Mouse (Mus musculus): Measurements from ENCODE around the gene 2010111I01Rik.

DNA sequence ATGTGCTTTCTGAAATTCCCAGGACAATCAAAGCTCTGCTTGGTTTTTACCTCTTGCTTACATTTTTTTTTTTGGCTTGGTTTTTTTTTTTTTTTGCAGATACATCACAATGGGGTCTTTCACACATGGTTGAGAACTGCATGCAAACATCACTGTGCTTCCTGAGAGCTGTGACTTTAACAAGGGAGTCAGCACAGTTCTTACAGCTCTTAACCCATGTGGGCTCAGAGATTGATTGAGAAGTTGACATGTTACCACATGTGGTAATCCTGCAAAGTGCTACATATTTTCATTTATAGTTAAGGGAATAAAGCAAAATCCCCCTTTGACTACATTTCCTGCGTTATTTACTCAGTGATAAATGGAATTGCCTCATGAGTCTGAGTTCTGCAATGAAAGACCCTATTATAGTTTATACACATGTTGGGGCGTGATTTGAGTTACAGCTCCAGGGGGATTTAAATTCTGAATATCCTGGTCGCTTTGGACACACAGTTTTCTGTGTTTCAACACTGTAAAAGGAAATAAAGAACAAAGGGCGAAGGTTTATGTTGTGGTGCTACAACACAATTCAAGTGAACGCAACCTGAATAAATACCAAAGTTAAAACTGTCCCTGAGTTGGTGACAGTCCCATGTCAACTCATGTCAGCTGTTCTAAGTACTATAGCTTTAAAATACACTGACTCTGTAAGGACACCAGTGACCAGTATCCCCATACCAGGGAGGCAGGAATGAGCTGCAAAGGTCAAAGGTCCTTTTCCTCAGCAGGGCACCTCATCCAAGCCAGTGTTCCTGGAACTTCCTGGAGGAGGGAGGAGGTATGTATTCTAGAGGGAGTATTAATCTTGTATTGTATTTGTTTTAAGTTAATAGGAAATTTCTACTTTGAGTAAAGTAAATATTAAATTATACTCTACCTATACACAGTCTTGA lies 29.1 kb downstream of the 2010111I01Rik start:
- TF ChIP-seq POLR2A (IDR thresholded peaks at IDR 0.05; ENCODE audit: borderline replicate concordance, low read depth, low read length) (no peak), CTCF (IDR thresholded peaks at IDR 0.05; ENCODE audit: low read depth, low read length) (no peak)

Data from bone marrow macrophage, adult 2 months (primary cell).